Mouse (Mus musculus): ENCODE measurements around the gene Hoxb3. TPM values are rescaled to one million over a fixed set of nuclear protein-coding genes. Genes with fewer than 3 reads are reported as not detected.

The Hoxb3 gene
- polyA plus RNA-seq, 1 experiment from 2014 or later: 3.0 TPM

DNA sequence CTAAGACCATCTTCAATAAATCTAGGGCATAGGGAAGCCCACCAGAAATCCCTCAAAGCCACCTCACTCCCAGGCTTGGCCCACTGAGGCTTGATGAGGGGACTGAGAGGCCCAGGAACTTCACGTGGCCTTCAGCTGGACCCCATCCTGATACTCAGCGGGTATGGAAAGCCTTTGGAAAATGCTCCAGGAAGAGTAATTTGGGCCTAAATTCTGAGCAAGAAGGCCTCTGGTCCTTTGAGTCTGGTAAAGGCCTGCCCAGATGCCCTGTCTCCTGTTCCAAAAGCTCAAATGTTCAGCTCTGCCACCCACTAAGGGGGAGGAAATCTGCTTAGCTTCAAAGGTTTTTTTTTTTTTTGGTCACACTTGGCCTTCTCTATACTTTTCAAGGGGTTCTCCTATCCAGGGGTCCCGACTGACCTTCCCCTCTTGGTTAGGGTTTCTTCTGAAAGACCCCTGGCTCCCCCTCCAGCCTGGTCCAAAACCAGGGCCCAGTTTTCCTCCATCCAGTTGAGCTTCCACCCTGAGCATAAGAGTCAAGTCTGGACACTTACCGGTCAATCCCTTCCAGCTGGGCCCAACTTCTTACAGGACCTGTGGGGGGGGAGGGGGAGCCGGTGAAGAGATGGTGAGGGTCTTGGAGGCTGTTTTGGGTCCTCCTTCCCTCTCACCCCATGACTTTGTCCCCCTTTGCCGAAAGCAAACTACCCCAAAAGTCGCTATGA lies 16.8 kb upstream of the Hoxb3 start:
- peaks cover 87% of the 10 kb centered on the region for H3K27me3 ChIP-seq
- peak overlapping the region; percentile 99 for H3K27ac ChIP-seq
- peak overlapping the region; percentile 70 for H3K4me2 ChIP-seq
- peak overlapping the region; percentile 59 for H3K4me3 ChIP-seq
- no peaks in the 10 kb centered on the region for H3K9me3 ChIP-seq
- H3K36me3 ChIP-seq: no peaks in the 10 kb centered on the region
- WGBS: 24% methylated on average over 7 of the region's 7 CpGs
- ATAC-seq (ENCODE audit: borderline replicate concordance, extremely low read depth, low FRiP score, low TSS enrichment): no peak
- H3K9ac ChIP-seq: peak overlapping the region; percentile 88
- peaks cover 19% of the 10 kb centered on the region for H3K4me1 ChIP-seq

- Histone ChIP-seq H3K36me3 (no peaks in the 10 kb centered on the region), H3K27ac (peak overlapping the region; percentile 99), H3K4me1 (peaks cover 19% of the 10 kb centered on the region), H3K4me3 (peak overlapping the region; percentile 59), H3K9ac (peak overlapping the region; percentile 88), H3K9me3 (no peaks in the 10 kb centered on the region), H3K4me2 (peak overlapping the region; percentile 70), H3K27me3 (peaks cover 86% of the 10 kb centered on the region)
- no peak for ATAC-seq (ENCODE audit: borderline replicate concordance, extremely low read depth, low FRiP score, low TSS enrichment)
- 15% methylated on average over 13 of the region's 13 CpGs for WGBS
Measured at GRCm38 (mm10) chr11:96306908-96307269, 16.2 kb upstream of the Hoxb3 start.

GRCm38 (mm10) chr11:96308763-96309162 lies 14.4 kb upstream of the Hoxb3 start:
- 15% methylated on average over 4 of the region's 4 CpGs for WGBS
- Histone ChIP-seq H3K27me3 (peaks cover 86% of the 10 kb centered on the region), H3K27ac (peak overlapping the region; percentile 99), H3K9me3 (no peaks in the 10 kb centered on the region), H3K4me1 (peaks cover 27% of the 10 kb centered on the region), H3K36me3 (no peaks in the 10 kb centered on the region), H3K4me3 (peak overlapping the region; percentile 59), H3K9ac (peak overlapping the region; percentile 88), H3K4me2 (peak overlapping the region; percentile 70)
- no peak for ATAC-seq (ENCODE audit: borderline replicate concordance, extremely low read depth, low FRiP score, low TSS enrichment)

GRCm38 (mm10) chr11:96309288-96309687 lies 13.8 kb upstream of the Hoxb3 start:
- Histone ChIP-seq H3K9me3 (no peaks in the 10 kb centered on the region), H3K4me2 (peak overlapping the region; percentile 70), H3K4me3 (peak overlapping the region; percentile 59), H3K27ac (peak overlapping the region; percentile 99), H3K9ac (peak overlapping the region; percentile 88), H3K36me3 (no peaks in the 10 kb centered on the region), H3K4me1 (peaks cover 32% of the 10 kb centered on the region), H3K27me3 (peaks cover 89% of the 10 kb centered on the region)
- 14% methylated on average over 4 of the region's 4 CpGs for WGBS
- peak; percentile 54 for ATAC-seq (ENCODE audit: borderline replicate concordance, extremely low read depth, low FRiP score, low TSS enrichment)

- H3K4me1 ChIP-seq: peaks cover 33% of the 10 kb centered on the region
- ATAC-seq (ENCODE audit: borderline replicate concordance, extremely low read depth, low FRiP score, low TSS enrichment): no peak
- peak overlapping the region; percentile 70 for H3K4me2 ChIP-seq
- peak overlapping the region; percentile 51 for H3K9ac ChIP-seq
- H3K27ac ChIP-seq: peak overlapping the region; percentile 99
- peak overlapping the region; percentile 59 for H3K4me3 ChIP-seq
- WGBS: 15% methylated on average over 20 of the region's 20 CpGs
- no peaks in the 10 kb centered on the region for H3K36me3 ChIP-seq
- no peaks in the 10 kb centered on the region for H3K9me3 ChIP-seq
- H3K27me3 ChIP-seq: peaks cover 86% of the 10 kb centered on the region
Measured at GRCm38 (mm10) chr11:96310183-96310938, 12.8 kb upstream of the Hoxb3 start.

DNA sequence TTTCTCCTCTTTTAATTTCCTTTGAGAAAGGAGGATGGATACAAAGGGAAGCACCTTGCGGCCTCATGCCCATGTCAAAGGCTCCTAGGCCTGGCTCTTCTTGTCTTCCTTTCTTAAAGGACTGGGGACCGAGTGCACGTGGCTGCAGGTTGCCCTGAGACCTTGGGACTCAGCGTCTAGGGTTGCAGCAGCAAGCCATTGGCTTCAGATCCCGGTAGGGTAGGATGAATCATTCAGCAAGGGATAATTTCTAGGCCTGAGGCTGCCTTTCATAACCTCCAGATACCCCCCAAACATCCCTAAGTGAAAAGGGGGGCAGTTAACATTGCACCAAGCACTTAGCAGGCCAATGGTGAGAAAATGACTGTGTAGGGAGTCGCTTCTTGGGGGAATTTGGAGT lies 12.0 kb upstream of the Hoxb3 start:
- Histone ChIP-seq H3K27ac (peak overlapping the region; percentile 99), H3K9me3 (no peaks in the 10 kb centered on the region), H3K9ac (peak overlapping the region; percentile 51), H3K4me1 (peaks cover 37% of the 10 kb centered on the region), H3K36me3 (no peaks in the 10 kb centered on the region), H3K27me3 (peaks cover 86% of the 10 kb centered on the region), H3K4me2 (peak overlapping the region; percentile 70), H3K4me3 (peak overlapping the region; percentile 59)
- no peak for ATAC-seq (ENCODE audit: borderline replicate concordance, extremely low read depth, low FRiP score, low TSS enrichment)
- WGBS: 13% methylated on average over 6 of the region's 6 CpGs

- H3K27me3 ChIP-seq: peaks cover 85% of the 10 kb centered on the region
- peak overlapping the region; percentile 59 for H3K4me3 ChIP-seq
- ATAC-seq (ENCODE audit: borderline replicate concordance, extremely low read depth, low FRiP score, low TSS enrichment): peak; percentile 84
- H3K4me2 ChIP-seq: peak overlapping the region; percentile 70
- WGBS: 2% methylated on average over 31 of the region's 31 CpGs
- no peaks in the 10 kb centered on the region for H3K36me3 ChIP-seq
- H3K4me1 ChIP-seq: peaks cover 43% of the 10 kb centered on the region
- peak overlapping the region; percentile 99 for H3K27ac ChIP-seq
- peak overlapping the region; percentile 51 for H3K9ac ChIP-seq
- H3K9me3 ChIP-seq: no peaks in the 10 kb centered on the region
Measured at GRCm38 (mm10) chr11:96311520-96312417, 11.4 kb upstream of the Hoxb3 start.

DNA sequence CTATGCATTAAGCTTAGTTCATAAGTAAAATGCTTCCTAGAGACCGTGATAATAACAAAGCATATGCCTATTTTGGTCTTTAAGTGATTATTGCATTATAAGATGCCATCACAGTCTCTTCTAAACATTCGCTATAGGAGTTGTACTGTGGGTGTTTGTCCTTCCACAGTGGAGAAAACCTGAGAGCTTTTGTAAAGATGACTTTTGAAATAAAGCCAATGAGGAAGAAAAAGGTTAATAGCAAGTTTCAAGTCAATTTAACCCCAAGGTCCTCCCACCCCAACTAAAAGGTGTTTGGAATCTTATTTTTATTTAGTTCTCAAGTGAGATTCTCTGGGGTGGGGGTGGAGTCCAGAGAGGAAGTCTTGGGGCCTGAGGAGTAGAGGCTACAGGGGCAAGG lies 10.0 kb upstream of the Hoxb3 start:
- 0 out of 2 replicates have a peak overlapping the region, but pooled peaks have one; percentile 47 for H3K4me3 ChIP-seq
- 44% methylated on average over 2 of the region's 2 CpGs for WGBS
- peak overlapping the region; percentile 67; the same call in 1 of the 2 replicates for H3K9ac ChIP-seq

DNA sequence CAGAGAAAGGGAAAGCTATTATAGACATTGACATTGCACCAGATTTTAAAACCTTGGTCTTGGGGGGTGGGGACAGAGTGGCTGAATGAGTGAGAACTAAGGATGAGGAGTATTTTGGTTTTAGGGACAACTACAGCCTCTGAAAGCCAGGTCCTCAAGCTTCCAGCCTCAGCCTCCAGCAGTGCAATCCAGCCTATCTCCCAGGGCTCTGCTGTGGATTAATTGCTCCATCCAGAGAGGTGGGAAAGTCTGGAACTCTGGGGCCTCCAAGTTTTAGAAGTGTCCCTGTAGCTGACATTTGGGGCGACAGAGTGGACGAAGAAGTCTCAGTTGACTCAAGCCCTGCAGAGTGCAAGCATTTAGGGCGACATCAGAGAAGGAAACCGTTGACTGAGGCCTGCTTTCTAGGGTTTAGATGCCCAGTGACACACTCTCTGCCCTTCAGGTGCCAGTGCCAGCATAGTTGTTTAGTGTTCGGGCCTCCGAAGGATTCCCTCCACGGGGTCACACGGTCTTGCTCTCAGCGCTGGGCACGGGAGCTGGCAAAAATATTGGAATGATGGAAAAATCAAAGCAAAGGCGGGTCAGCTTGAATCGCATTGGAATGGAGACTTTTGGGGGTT lies 9.2 kb upstream of the Hoxb3 start:
- H3K4me3 ChIP-seq: peak overlapping the region; percentile 47
- H3K4me1 ChIP-seq: peaks cover 43% of the 10 kb centered on the region
- peak overlapping the region; percentile 99 for H3K27ac ChIP-seq

More for the DNA sequence above, 10.0 kb upstream of the Hoxb3 start:
- Histone ChIP-seq H3K4me1 (peaks cover 47% of the 10 kb centered on the region), H3K4me2 (peak overlapping the region; percentile 70), H3K36me3 (no peaks in the 10 kb centered on the region), H3K27me3 (peaks cover 82% of the 10 kb centered on the region), H3K9me3 (no peaks in the 10 kb centered on the region), H3K27ac (peak overlapping the region; percentile 99)
- ATAC-seq (ENCODE audit: borderline replicate concordance, extremely low read depth, low FRiP score, low TSS enrichment): no peak

GRCm38 (mm10) chr11:96314671-96315343 lies 8.3 kb upstream of the Hoxb3 start:
- peak overlapping the region; percentile 70 for H3K4me2 ChIP-seq
- no peaks in the 10 kb centered on the region for H3K9me3 ChIP-seq
- H3K27ac ChIP-seq: peak overlapping the region; percentile 99
- H3K27me3 ChIP-seq: peaks cover 86% of the 10 kb centered on the region
- peaks cover 41% of the 10 kb centered on the region for H3K4me1 ChIP-seq
- ATAC-seq (ENCODE audit: borderline replicate concordance, extremely low read depth, low FRiP score, low TSS enrichment): no peak
- H3K9ac ChIP-seq: peak overlapping the region; percentile 67
- WGBS: 1% methylated on average over 34 of the region's 34 CpGs
- H3K36me3 ChIP-seq: no peaks in the 10 kb centered on the region
- peak overlapping the region; percentile 47 for H3K4me3 ChIP-seq

More for the DNA sequence above, 9.2 kb upstream of the Hoxb3 start:
- H3K9ac ChIP-seq: peak overlapping the region; percentile 67
- peaks cover 83% of the 10 kb centered on the region for H3K27me3 ChIP-seq
- no peak for ATAC-seq (ENCODE audit: borderline replicate concordance, extremely low read depth, low FRiP score, low TSS enrichment)
- H3K4me2 ChIP-seq: peak overlapping the region; percentile 70
- no peaks in the 10 kb centered on the region for H3K9me3 ChIP-seq
- no peaks in the 10 kb centered on the region for H3K36me3 ChIP-seq
- 13% methylated on average over 12 of the region's 12 CpGs for WGBS

- peak overlapping the region; percentile 70 for H3K4me2 ChIP-seq
- peak overlapping the region; percentile 67 for H3K9ac ChIP-seq
- ATAC-seq (ENCODE audit: borderline replicate concordance, extremely low read depth, low FRiP score, low TSS enrichment): no peak
- peaks cover 41% of the 10 kb centered on the region for H3K4me1 ChIP-seq
- 4% methylated on average over 5 of the region's 5 CpGs for WGBS
- no peaks in the 10 kb centered on the region for H3K9me3 ChIP-seq
- H3K27ac ChIP-seq: peak overlapping the region; percentile 99
- H3K36me3 ChIP-seq: no peaks in the 10 kb centered on the region
- peak overlapping the region; percentile 47 for H3K4me3 ChIP-seq
- peaks cover 87% of the 10 kb centered on the region for H3K27me3 ChIP-seq
Measured at GRCm38 (mm10) chr11:96315344-96315681, 7.8 kb upstream of the Hoxb3 start.

Measured in lung, embryonic 15.5 days (tissue).